Mouse (Mus musculus): ENCODE data around the gene Zc3h12d. TPM values are rescaled to one million over a fixed set of nuclear protein-coding genes. Genes with fewer than 3 reads are reported as not detected.

The Zc3h12d gene
- polyA plus RNA-seq, 1 experiment from 2014 or later = not detected

GRCm38 (mm10) chr10:7821981-7822380, 10.3 kb upstream of the Zc3h12d start:
- no peak overlapping the region for H3K4me2 ChIP-seq
- H3K36me3 ChIP-seq (replicated peaks) = peaks cover 44% of the 10 kb centered on the region
- ATAC-seq (ENCODE audit: low FRiP score) = no peak
- no peaks in the 10 kb centered on the region for H3K4me1 ChIP-seq
- H3K4me3 ChIP-seq (replicated peaks) = no peak overlapping the region
- WGBS = 95% methylated on average over 12 of the region's 12 CpGs
- H3K9ac ChIP-seq = no peak overlapping the region
- no peaks in the 10 kb centered on the region for H3K9me3 ChIP-seq
- H3K27ac ChIP-seq = no peak overlapping the region
- H3K27me3 ChIP-seq = no peaks in the 10 kb centered on the region

GRCm38 (mm10) chr10:7824663-7825280, 7.5 kb upstream of the Zc3h12d start:
- 86% methylated on average over 9 of the region's 9 CpGs for WGBS
- H3K9ac ChIP-seq = no peak overlapping the region
- no peak for ATAC-seq (ENCODE audit: low FRiP score)
- H3K36me3 ChIP-seq (replicated peaks) = peaks cover 24% of the 10 kb centered on the region
- H3K9me3 ChIP-seq = no peaks in the 10 kb centered on the region
- no peaks in the 10 kb centered on the region for H3K4me1 ChIP-seq
- no peaks in the 10 kb centered on the region for H3K27me3 ChIP-seq
- H3K4me2 ChIP-seq = no peak overlapping the region
- H3K4me3 ChIP-seq (replicated peaks) = no peak overlapping the region
- H3K27ac ChIP-seq = no peak overlapping the region

DNA sequence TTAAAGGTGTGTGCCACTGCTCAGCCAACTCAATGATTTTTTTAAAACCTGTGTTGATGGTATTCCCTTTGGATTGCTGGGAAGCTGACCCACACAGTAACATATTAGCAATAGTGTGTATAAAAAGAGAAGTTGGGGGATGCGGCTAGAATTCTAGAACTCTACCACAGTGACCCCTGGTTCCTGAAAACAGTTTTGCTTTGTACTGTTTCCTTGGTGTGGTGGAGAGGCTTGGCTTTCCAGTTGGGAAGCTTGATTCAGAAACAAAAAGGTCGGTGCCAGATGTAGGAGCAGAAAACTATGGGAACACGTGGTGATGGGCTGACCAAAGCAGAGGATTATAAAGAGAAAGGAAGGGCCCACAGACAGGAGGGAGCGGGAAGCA, 7.0 kb upstream of the Zc3h12d start:
- H3K9me3 ChIP-seq = no peaks in the 10 kb centered on the region
- WGBS = 91% methylated on average over 4 of the region's 4 CpGs
- H3K27me3 ChIP-seq = no peaks in the 10 kb centered on the region
- no peak overlapping the region for H3K4me3 ChIP-seq (replicated peaks)
- no peak for ATAC-seq (ENCODE audit: low FRiP score)
- H3K4me1 ChIP-seq = no peaks in the 10 kb centered on the region
- H3K9ac ChIP-seq = no peak overlapping the region
- H3K4me2 ChIP-seq = no peak overlapping the region
- peaks cover 21% of the 10 kb centered on the region for H3K36me3 ChIP-seq (replicated peaks)
- no peak overlapping the region for H3K27ac ChIP-seq

DNA sequence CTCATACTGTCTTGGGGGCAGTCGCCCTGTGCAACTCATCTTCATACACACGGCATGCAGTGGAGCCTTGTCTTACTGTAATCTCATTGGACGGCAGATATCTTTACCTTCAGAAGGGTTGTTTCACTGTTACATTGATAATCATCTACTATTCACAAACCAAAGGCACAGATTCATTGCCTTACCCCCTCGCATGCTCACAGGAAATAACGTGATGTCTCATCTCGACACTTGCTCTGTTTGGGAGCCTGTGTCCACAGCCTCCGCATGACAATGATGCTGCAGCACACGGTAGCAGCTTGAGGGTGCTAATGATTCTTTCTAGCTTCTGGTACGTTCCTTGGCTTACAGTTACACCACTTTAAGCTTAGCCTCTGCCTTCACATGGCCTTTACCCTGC, 6.2 kb upstream of the Zc3h12d start:
- no peak overlapping the region for H3K4me2 ChIP-seq
- 91% methylated on average over 9 of the region's 9 CpGs for WGBS
- ATAC-seq (ENCODE audit: low FRiP score) = no peak
- H3K27ac ChIP-seq = no peak overlapping the region
- no peaks in the 10 kb centered on the region for H3K9me3 ChIP-seq
- no peaks in the 10 kb centered on the region for H3K27me3 ChIP-seq
- H3K36me3 ChIP-seq (replicated peaks) = peaks cover 17% of the 10 kb centered on the region
- H3K4me3 ChIP-seq (replicated peaks) = no peak overlapping the region
- no peak overlapping the region for H3K9ac ChIP-seq
- H3K4me1 ChIP-seq = no peaks in the 10 kb centered on the region

- Histone ChIP-seq H3K27me3 (0 out of 2 replicates have a peak, but pooled peaks cover 4% of the 10 kb centered on the region), H3K4me2 (no peak overlapping the region), H3K27ac (no peak overlapping the region), H3K4me3 (replicated peaks) (no peak overlapping the region), H3K4me1 (peaks cover 7% of the 10 kb centered on the region; the same call in 1 of the 2 replicates), H3K9ac (no peak overlapping the region), H3K36me3 (replicated peaks) (no peaks in the 10 kb centered on the region), H3K9me3 (no peaks in the 10 kb centered on the region)
- no peak for ATAC-seq (ENCODE audit: low FRiP score)
- WGBS = 84% methylated on average over 9 of the region's 9 CpGs
Measured at GRCm38 (mm10) chr10:7833377-7834165, 1.3 kb downstream of the Zc3h12d start.

DNA sequence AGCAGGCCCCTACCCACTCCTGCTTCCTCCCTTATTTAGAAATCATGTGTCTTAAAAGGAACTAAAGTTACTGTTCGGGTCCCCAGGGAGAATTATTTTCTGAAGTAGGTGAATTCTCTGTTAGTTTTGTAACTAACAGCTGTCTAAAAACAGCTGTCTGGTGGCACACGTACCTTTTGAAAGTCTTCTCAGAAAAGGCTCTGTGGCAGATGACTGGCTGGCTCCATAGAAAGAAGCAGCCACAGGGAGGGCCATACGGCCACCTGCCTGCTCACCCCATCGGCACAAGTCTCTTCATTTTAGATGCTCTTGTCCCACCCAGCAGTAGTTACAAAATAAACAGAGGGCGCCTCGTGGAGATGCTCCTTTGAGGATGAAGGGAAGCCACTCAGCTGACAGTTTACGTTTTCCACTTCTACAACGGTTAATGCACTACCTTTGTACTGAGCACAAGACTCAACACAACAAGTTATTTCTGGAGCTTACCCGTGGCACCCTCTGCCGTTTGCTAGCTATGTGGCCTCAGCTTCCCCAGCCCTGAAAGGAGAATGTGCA, 2.5 kb downstream of the Zc3h12d start:
- ATAC-seq (ENCODE audit: low FRiP score) = no peak
- Histone ChIP-seq H3K4me1 (peaks cover 7% of the 10 kb centered on the region; the same call in 1 of the 2 replicates), H3K27me3 (0 out of 2 replicates have a peak, but pooled peaks cover 4% of the 10 kb centered on the region), H3K4me2 (no peak overlapping the region), H3K27ac (no peak overlapping the region), H3K36me3 (replicated peaks) (no peaks in the 10 kb centered on the region), H3K9ac (no peak overlapping the region), H3K9me3 (no peaks in the 10 kb centered on the region), H3K4me3 (replicated peaks) (no peak overlapping the region)
- WGBS = 80% methylated on average over 10 of the region's 10 CpGs

- H3K4me3 ChIP-seq (replicated peaks) = no peak overlapping the region
- no peak for ATAC-seq (ENCODE audit: low FRiP score)
- H3K36me3 ChIP-seq (replicated peaks) = no peaks in the 10 kb centered on the region
- H3K4me2 ChIP-seq = no peak overlapping the region
- H3K9ac ChIP-seq = no peak overlapping the region
- WGBS = 66% methylated on average over 2 of the region's 2 CpGs
- H3K27me3 ChIP-seq = 0 out of 2 replicates have a peak, but pooled peaks cover 4% of the 10 kb centered on the region
- H3K27ac ChIP-seq = no peak overlapping the region
- no peaks in the 10 kb centered on the region for H3K9me3 ChIP-seq
- H3K4me1 ChIP-seq = peaks cover 4% of the 10 kb centered on the region; the same call in 1 of the 2 replicates
Measured at GRCm38 (mm10) chr10:7836902-7837301, 4.6 kb downstream of the Zc3h12d start.

DNA sequence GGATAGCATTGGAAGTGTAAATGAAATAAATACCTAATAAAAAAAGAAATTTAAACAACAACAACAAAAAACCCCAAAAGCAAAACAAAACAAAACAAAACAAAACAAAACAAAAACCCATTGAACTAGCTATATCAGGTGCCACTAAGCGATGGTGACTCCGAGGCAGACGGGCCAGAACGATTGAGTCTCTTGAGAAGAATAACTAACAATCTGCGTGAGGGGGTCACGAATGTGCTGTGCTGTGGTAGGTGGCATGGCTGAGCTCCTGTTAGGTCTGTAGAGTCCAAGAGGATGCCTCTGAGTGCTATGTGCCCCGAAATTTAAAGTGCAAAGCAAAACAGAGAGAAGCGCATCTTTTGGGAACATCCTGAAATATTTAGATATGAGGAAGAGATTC, 5.2 kb downstream of the Zc3h12d start:
- 0 out of 2 replicates have a peak, but pooled peaks cover 1% of the 10 kb centered on the region for H3K27me3 ChIP-seq
- no peaks in the 10 kb centered on the region for H3K4me1 ChIP-seq
- H3K4me3 ChIP-seq (replicated peaks) = no peak overlapping the region
- H3K9me3 ChIP-seq = no peaks in the 10 kb centered on the region
- no peak overlapping the region for H3K4me2 ChIP-seq
- no peak overlapping the region for H3K9ac ChIP-seq
- H3K36me3 ChIP-seq (replicated peaks) = no peaks in the 10 kb centered on the region
- no peak overlapping the region for H3K27ac ChIP-seq
- 91% methylated on average over 8 of the region's 8 CpGs for WGBS
- ATAC-seq (ENCODE audit: low FRiP score) = no peak

DNA sequence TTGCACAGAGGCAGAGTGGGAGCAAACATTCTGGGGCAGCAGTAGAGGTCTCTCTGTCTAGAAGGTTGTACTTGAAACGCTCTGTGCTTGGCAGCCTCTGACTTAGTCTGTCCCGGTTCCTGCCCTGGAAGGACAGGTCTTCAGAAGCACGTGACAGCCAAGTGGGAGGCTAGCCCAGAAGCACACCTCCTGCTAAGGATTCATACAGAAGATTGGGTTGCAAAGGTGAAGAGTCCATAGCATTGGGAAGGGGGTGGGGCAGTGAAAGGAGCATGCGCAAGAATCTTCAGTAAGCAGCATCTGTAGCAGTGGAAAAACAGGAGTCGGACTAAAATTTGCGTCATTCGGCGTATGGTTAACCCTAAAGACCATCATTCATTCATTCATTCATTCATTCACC, 5.8 kb downstream of the Zc3h12d start:
- Histone ChIP-seq H3K4me2 (no peak overlapping the region), H3K4me3 (replicated peaks) (no peak overlapping the region), H3K4me1 (no peaks in the 10 kb centered on the region), H3K9me3 (no peaks in the 10 kb centered on the region), H3K27me3 (no peaks in the 10 kb centered on the region), H3K36me3 (replicated peaks) (no peaks in the 10 kb centered on the region), H3K9ac (no peak overlapping the region), H3K27ac (no peak overlapping the region)
- no peak for ATAC-seq (ENCODE audit: low FRiP score)
- 92% methylated on average over 8 of the region's 8 CpGs for WGBS

DNA sequence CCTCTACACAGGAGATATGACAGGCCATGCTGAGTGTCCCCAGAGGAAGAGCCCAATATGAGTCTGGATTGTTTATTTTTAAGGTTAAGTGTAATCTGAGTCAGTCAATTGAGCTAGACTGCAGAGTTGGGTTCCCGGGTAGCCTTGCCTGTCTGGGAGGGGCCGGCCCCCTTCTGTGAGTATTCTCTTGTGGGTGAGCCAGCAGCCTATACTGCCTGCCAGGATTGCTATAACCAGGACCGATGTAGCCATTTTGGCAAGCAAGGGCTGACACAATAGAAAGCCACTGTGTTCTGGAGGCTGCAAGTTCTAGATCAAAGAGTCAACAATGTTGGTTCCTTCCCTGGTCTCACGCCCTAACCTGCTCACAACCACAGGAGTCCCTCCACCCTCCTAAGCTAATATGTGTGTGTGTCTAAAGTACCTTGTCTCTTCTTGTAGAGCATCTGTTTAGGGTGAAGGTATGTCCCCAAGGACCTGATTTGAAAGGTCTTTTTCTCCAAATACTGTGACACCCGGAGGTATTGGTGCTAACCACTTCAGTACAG, 6.7 kb downstream of the Zc3h12d start:
- Histone ChIP-seq H3K4me1 (no peaks in the 10 kb centered on the region), H3K9ac (no peak overlapping the region), H3K36me3 (replicated peaks) (no peaks in the 10 kb centered on the region), H3K4me2 (no peak overlapping the region), H3K4me3 (replicated peaks) (no peak overlapping the region), H3K27ac (no peak overlapping the region), H3K27me3 (no peaks in the 10 kb centered on the region), H3K9me3 (no peaks in the 10 kb centered on the region)
- 87% methylated on average over 5 of the region's 5 CpGs for WGBS
- ATAC-seq (ENCODE audit: low FRiP score) = no peak

- Histone ChIP-seq H3K4me3 (replicated peaks) (no peak overlapping the region), H3K4me1 (no peaks in the 10 kb centered on the region), H3K9ac (no peak overlapping the region), H3K27me3 (no peaks in the 10 kb centered on the region), H3K9me3 (no peaks in the 10 kb centered on the region), H3K4me2 (no peak overlapping the region), H3K36me3 (replicated peaks) (no peaks in the 10 kb centered on the region), H3K27ac (no peak overlapping the region)
- WGBS = 89% methylated on average over 22 of the region's 22 CpGs
- no peak for ATAC-seq (ENCODE audit: low FRiP score)
Measured at GRCm38 (mm10) chr10:7839551-7840352, 7.5 kb downstream of the Zc3h12d start.

GRCm38 (mm10) chr10:7840353-7840733, 8.1 kb downstream of the Zc3h12d start:
- no peak overlapping the region for H3K27ac ChIP-seq
- H3K4me2 ChIP-seq = no peak overlapping the region
- no peaks in the 10 kb centered on the region for H3K27me3 ChIP-seq
- no peaks in the 10 kb centered on the region for H3K4me1 ChIP-seq
- H3K9me3 ChIP-seq = no peaks in the 10 kb centered on the region
- ATAC-seq (ENCODE audit: low FRiP score) = no peak
- no peaks in the 10 kb centered on the region for H3K36me3 ChIP-seq (replicated peaks)
- WGBS = 82% methylated on average over 2 of the region's 2 CpGs
- no peak overlapping the region for H3K9ac ChIP-seq
- no peak overlapping the region for H3K4me3 ChIP-seq (replicated peaks)

Measured in forebrain, embryonic 12.5 days (tissue).